Mouse (Mus musculus): ENCODE data around the gene Itgb3bp.

The Itgb3bp gene

DNA sequence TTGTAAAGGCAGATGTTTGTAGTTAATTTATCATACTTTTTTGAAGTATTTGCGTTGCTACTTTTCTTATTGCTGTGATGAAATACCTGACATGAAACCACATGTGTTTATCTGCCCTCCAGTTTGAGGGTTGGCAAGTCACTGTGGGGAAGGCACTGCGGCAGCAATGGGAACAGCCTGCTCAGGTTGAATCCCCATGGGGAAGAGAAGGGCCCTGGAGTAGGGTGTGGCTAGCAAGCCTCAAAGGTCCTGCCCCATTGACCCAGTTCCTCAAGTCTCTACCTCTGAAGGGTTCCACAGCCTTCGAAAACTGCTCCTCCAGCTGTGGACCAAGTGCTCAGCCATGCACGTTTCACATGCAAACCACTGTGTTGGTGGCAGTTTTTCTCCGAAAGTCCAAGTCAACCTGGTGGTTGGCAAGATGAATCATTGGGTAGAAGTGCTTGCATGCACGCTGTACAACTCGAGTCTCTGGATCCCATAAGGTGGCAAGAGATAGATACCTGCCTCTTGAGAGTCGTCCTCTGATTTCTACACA is 203.6 kb downstream of the Itgb3bp start:
- in situ Hi-C loops (cut with MboI; ENCODE audit: low sequenced_read_pairs), result no loop called here

DNA sequence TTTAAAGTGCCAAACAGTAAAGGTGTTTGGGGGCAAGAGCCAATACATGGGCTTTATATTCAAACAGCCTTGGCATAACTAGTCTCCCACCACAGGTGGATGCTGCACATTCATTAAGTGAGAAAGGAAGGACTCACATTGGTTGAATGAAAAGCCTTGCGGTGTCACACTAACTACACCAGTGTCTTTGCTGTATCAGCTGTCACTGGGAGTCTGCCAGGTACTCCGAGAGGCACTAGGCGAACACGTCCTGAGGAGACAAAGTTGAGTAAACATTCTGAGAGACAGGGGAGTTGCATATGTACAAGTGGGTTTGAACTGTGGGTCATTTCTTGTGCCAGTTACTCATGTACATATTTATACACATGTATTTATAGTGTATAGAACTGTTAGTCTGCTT is 205.3 kb downstream of the Itgb3bp start:
- in situ Hi-C loops (cut with MboI; ENCODE audit: low sequenced_read_pairs), result no loop called here

DNA sequence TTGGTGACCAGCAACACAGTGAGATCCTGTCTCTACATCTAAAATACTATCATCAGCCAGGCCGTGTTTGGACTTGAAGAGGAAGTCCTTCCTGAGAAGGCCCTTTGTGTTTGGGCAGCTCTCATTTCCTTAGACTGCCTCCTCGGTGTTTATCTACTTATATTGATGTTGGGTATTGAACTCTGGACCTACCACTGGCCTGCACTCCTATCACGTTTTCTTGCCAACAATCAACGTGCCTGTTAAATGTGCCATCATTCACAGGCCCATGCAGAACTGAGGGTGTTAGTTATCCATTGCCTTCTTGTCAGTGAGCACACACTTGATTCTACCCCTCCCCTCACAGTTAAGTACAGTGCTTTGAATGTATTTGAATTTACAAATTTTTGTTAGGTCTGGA is 211.7 kb downstream of the Itgb3bp start:
- in situ Hi-C loops (cut with MboI; ENCODE audit: low sequenced_read_pairs), result no loop called here

DNA sequence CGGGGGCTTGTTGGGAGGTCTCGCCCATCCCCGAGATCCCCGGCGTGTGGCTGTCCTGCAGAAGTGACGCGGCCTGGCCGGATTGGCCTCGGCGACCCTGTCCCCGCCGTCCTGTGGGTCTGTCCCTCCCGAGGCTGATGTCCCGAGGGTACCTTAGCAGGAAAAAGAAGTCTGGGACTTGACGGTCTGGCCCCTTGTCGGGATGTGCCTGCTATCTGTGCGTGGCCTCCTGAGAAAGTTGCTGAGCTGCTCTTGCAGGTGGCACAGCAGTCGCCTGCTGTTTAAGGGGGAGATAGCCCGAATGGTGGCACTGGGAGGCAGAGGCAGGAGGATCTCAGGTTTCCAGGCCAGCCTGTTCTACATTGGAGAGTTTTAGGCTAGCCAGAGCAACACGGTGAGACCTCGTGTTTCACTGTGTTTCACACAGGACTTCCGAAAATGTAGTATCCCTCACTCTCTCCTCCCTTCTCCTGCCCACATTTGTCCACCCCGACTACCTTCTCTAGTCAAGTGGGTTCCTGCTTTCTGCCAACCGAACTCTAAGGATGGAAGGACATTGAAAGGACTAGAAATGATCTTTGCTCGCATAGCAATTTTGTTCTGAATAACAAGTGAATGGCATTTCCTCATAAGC is 213.7 kb downstream of the Itgb3bp start:
- in situ Hi-C loops (cut with MboI; ENCODE audit: low sequenced_read_pairs), result no loop called here
